Mouse (Mus musculus) heart, embryonic 14.5 days (tissue): ENCODE results near the gene Sfpq. TPM values are rescaled to one million over a fixed set of nuclear protein-coding genes. Genes with fewer than 3 reads are reported as not detected.

Experiments used
- ATAC-seq: fragments of 200-750 bp; cut with Nextera tagmentation; 2 replicates; pipeline ENCODE4 v1.8.0; 2017; ENCODE audit warnings: low read depth, moderate TSS enrichment; ENCODE audit not compliant: insufficient number of reproducible peaks, insufficient read depth, low FRiP score
- H3K27ac ChIP-seq, 2 experiments: fragments of 200-500 bp in 1 of 2; fragments of 300-500 bp in 1 of 2; sonication (generic) in 1 of 2; replicated peaks in 1 of 2; 2 replicates each; pipeline ENCODE4 v1.5.1; 2012 to 2014; ENCODE audit warnings: low read depth in 2 of 2, low read length in 2 of 2, control low read depth in 1 of 2, mild to moderate bottlenecking in 1 of 2, mixed read lengths in 1 of 2; ENCODE audit not compliant: control insufficient read depth in 1 of 2, insufficient read depth in 1 of 2
- H3K27me3 ChIP-seq: fragments of 300-500 bp; sonication (generic); 2 replicates; pipeline ENCODE4 v1.6.1; 2014; ENCODE audit warnings: mild to moderate bottlenecking, low read length, control low read depth; ENCODE audit not compliant: control insufficient read depth, insufficient read depth
- H3K36me3 ChIP-seq: fragments of 300-500 bp; sonication (generic); 2 replicates; pipeline ENCODE4 v1.6.1; 2014; ENCODE audit warnings: mild to moderate bottlenecking, control low read depth, low read length, mixed read lengths; ENCODE audit not compliant: control insufficient read depth, insufficient read depth
- H3K4me1 ChIP-seq, 2 experiments: fragments of 200-500 bp in 1 of 2; fragments of 300-500 bp in 1 of 2; sonication (generic) in 1 of 2; 2 replicates each; pipeline ENCODE4 v1.6.1; 2012 to 2014; ENCODE audit warnings: low read length in 2 of 2, control low read depth in 1 of 2, mixed read lengths in 1 of 2; ENCODE audit not compliant: control insufficient read depth in 2 of 2, insufficient read depth in 2 of 2
- H3K4me2 ChIP-seq: fragments of 300-500 bp; sonication (generic); 2 replicates; pipeline ENCODE4 v1.6.1; 2014; ENCODE audit warnings: mild to moderate bottlenecking, low read length
- H3K4me3 ChIP-seq, 2 experiments: fragments of 200-500 bp in 1 of 2; fragments of 300-500 bp in 1 of 2; sonication (generic) in 1 of 2; 2 replicates each; pipeline ENCODE4 v1.5.1; 2012 to 2014; ENCODE audit warnings: low read length in 2 of 2, mild to moderate bottlenecking in 2 of 2, control low read depth in 1 of 2, low read depth in 1 of 2, moderate library complexity in 1 of 2; ENCODE audit not compliant: control insufficient read depth in 1 of 2, insufficient read depth in 1 of 2
- H3K9ac ChIP-seq: fragments of 300-500 bp; sonication (generic); 2 replicates; pipeline ENCODE4 v1.6.1; 2014; ENCODE audit warnings: mild to moderate bottlenecking, low read length
- H3K9me3 ChIP-seq: fragments of 300-500 bp; sonication (generic); 2 replicates; pipeline ENCODE4 v1.6.1; 2016; ENCODE audit warnings: low read length, control low read depth; ENCODE audit not compliant: control insufficient read depth
- WGBS: fragments of 180-500 bp; shearing (Covaris S2); extraction: QIAGEN DNeasy Blood & Tissue Kit; methylation state at CpG from one replicate; pipeline ENCODE4 v1.1.7; 2014; 5-methylcytosine and 5-hydroxymethylcytosine counted together
- polyA plus RNA-seq: library from polyadenylated mRNA; unstranded; fragments of >200 nt; fragmentation: Nextera tagmentation; extraction: Ambion mirVana; gene quantifications from 2 replicates; pipeline ENCODE4 v1.2.1, GENCODE M21; 2014

The Sfpq gene
- polyA plus RNA-seq, 1 experiment from 2014 or later: 76.1 TPM

GRCm38 (mm10) chr4:127016366-127016765, 4.8 kb upstream of the Sfpq start:
- Histone ChIP-seq H3K4me1 (0 out of 4 replicates have a peak, but pooled peaks cover 0 to 3% of the 10 kb centered on the region in 2 experiments), H3K9ac (no peak overlapping the region), H3K9me3 (no peaks in the 10 kb centered on the region), H3K27me3 (no peaks in the 10 kb centered on the region), H3K27ac (no peak overlapping the region), H3K4me2 (no peak overlapping the region), H3K4me3 (no peak overlapping the region), H3K36me3 (no peaks in the 10 kb centered on the region)
- WGBS: 75% methylated on average over 4 of the region's 4 CpGs
- no peak for ATAC-seq

GRCm38 (mm10) chr4:127020411-127021150, 543 bp upstream of the Sfpq start:
- peak overlapping the region in 1 of 2 experiments; percentile 100; a peak in 2 of 4 replicates for H3K4me3 ChIP-seq
- H3K4me1 ChIP-seq: peaks cover 0 to 22% of the 10 kb centered on the region in 2 experiments; a peak in 2 of 4 replicates
- H3K27me3 ChIP-seq: no peaks in the 10 kb centered on the region
- peaks cover 33% of the 10 kb centered on the region for H3K36me3 ChIP-seq
- H3K27ac ChIP-seq: peak overlapping the region; percentile 51 to 62; a peak in 3 of 4 replicates
- H3K9ac ChIP-seq: 0 out of 2 replicates have a peak overlapping the region, but pooled peaks have one; percentile 38
- H3K4me2 ChIP-seq: peak overlapping the region; percentile 71
- H3K9me3 ChIP-seq: no peaks in the 10 kb centered on the region
- ATAC-seq: no peak
- WGBS: 12% methylated on average over 13 of the region's 13 CpGs

GRCm38 (mm10) chr4:127021989-127022626, 984 bp downstream of the Sfpq start:
- peak overlapping the region; percentile 85 to 100 for H3K4me3 ChIP-seq
- peak overlapping the region; percentile 86 for H3K4me2 ChIP-seq
- H3K27me3 ChIP-seq: no peaks in the 10 kb centered on the region
- peaks cover 48% of the 10 kb centered on the region for H3K36me3 ChIP-seq
- H3K27ac ChIP-seq: peak overlapping the region; percentile 90 to 94
- H3K9ac ChIP-seq: peak overlapping the region; percentile 100
- H3K4me1 ChIP-seq: peaks cover 0 to 22% of the 10 kb centered on the region in 2 experiments; a peak in 2 of 4 replicates
- H3K9me3 ChIP-seq: no peaks in the 10 kb centered on the region
- ATAC-seq: peak; percentile 66
- WGBS: under 1% methylated on average over 52 of the region's 53 CpGs

- H3K9me3 ChIP-seq: no peaks in the 10 kb centered on the region
- no peak overlapping the region for H3K27ac ChIP-seq
- WGBS: 2% methylated on average over 9 of the region's 9 CpGs
- peaks cover 59% of the 10 kb centered on the region for H3K36me3 ChIP-seq
- peak overlapping the region; percentile 86 for H3K4me2 ChIP-seq
- no peaks in the 10 kb centered on the region for H3K27me3 ChIP-seq
- no peak for ATAC-seq
- peak overlapping the region; percentile 100 for H3K9ac ChIP-seq
- peaks cover 0 to 22% of the 10 kb centered on the region in 2 experiments; a peak in 2 of 4 replicates for H3K4me1 ChIP-seq
- peak overlapping the region; percentile 85 to 100 for H3K4me3 ChIP-seq
These were observed 2.1 kb downstream of the Sfpq start for GRCm38 (mm10) chr4:127023201-127023600.

DNA sequence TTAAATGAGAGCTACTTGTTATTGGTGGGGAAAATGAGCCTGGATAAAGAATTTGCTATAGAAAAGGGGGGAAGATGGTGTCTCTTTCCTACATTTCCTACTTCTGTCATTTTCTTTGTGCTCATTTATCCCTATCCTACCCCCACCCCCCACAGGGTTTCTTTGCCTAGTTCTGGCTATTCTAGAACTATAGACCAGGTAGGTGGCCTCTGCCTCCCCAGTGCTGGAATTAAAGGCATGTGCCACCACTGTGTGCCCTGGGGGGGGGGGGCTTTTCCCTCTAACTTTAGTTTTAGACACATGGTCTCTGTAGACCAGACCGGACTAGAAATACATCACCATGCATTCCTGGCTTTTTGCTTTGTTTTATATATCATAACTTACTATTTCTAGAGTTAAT, 3.1 kb downstream of the Sfpq start:
- Histone ChIP-seq H3K4me1 (peaks cover 0 to 22% of the 10 kb centered on the region in 2 experiments; a peak in 2 of 4 replicates), H3K4me2 (peak overlapping the region; percentile 86), H3K36me3 (peaks cover 67% of the 10 kb centered on the region), H3K27me3 (no peaks in the 10 kb centered on the region), H3K4me3 (peak overlapping the region; percentile 32 to 100), H3K27ac (no peak overlapping the region), H3K9me3 (no peaks in the 10 kb centered on the region), H3K9ac (peak overlapping the region; percentile 100)
- no peak for ATAC-seq
- WGBS: 38% methylated on average over 1 of the region's 1 CpGs

DNA sequence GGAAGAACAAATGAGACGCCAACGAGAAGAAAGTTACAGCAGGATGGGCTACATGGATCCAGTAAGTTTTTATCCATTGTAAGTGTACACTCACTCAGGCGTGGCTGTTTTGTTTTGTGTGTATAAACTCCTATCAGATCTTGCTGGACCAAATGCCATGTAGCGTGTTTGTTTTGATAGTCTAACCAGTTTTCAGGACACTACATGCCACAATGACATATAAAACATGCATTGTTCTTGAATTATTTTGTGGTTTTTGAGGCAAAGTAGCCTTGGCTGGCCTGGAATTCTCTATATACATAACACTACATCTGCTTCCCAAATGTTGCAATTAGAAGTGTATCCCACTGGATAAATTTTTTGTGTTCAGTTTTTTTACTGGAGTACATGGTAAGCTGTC, 5.7 kb downstream of the Sfpq start:
- Histone ChIP-seq H3K27me3 (no peaks in the 10 kb centered on the region), H3K27ac (no peak overlapping the region), H3K9ac (no peak overlapping the region), H3K4me1 (peaks cover 0 to 19% of the 10 kb centered on the region in 2 experiments; a peak in 2 of 4 replicates), H3K4me2 (no peak overlapping the region), H3K9me3 (no peaks in the 10 kb centered on the region), H3K4me3 (no peak overlapping the region), H3K36me3 (peaks cover 93% of the 10 kb centered on the region)
- no peak for ATAC-seq
- WGBS: 87% methylated on average over 4 of the region's 4 CpGs

DNA sequence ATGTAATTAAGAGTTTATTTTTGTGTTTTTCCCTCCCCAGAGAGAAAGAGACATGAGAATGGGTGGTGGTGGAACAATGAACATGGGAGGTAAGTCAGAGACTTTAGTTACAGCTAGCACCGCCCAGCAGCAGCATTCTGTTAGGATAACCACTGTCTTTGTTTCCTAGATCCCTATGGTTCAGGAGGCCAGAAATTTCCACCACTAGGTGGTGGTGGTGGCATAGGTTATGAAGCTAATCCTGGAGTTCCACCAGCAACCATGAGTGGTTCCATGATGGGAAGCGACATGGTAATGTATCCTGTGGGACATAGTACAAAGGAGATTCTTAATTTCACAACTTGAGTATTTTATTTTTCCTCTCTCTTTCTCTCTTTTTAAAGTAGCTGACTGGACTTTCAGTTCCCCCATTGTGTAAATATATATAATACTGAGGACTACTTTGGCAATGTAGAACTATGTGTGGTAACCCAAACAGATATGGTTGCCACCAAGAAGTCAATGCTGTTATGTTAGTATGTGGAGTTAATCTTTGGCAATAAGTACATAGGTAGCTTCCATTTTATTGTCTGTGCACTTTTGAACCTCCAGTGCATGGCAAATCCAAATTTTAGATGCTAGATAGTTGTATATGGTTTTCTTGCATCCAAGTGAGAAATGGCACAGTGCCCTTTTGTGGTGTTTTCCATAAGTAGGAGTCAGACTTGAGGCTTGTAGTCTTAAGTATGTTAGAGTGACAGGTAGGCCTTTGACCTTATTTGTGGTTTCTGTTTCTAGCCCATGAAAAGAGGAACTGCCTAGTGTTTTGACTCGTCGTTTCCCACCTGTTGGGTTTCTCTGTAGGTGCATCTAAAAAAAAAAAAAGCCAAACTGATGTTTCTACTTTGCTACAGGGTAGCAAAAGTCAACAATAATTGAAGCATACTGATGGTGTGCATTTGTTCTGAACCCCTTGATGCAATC, 6.4 kb downstream of the Sfpq start:
- Histone ChIP-seq H3K36me3 (peaks cover 98% of the 10 kb centered on the region), H3K9ac (no peak overlapping the region), H3K4me1 (peaks cover 0 to 19% of the 10 kb centered on the region in 2 experiments; a peak in 2 of 4 replicates), H3K4me3 (no peak overlapping the region), H3K9me3 (no peaks in the 10 kb centered on the region), H3K4me2 (no peak overlapping the region), H3K27ac (no peak overlapping the region), H3K27me3 (no peaks in the 10 kb centered on the region)
- WGBS: 79% methylated on average over 4 of the region's 4 CpGs
- ATAC-seq: no peak
